Mouse (Mus musculus): ENCODE measurements around the gene Rnf141. TPM values are rescaled to one million over a fixed set of nuclear protein-coding genes. Genes with fewer than 3 reads are reported as not detected.

The Rnf141 gene
- 19.0 and 33.8 TPM in 2 replicates for total RNA-seq (2014; fragmentation: Nextera tagmentation)
- total RNA-seq (2017): 40.7 and 47.4 TPM in 2 replicates

- peak; percentile 85 for ATAC-seq (replicated peaks; ENCODE audit: poor library complexity, severe bottlenecking)
Measured at GRCm38 (mm10) chr7:110843916-110844874, at the start of gene Rnf141. Gene Rnf141, minus strand, starts transcription at chr7:110844457.

DNA sequence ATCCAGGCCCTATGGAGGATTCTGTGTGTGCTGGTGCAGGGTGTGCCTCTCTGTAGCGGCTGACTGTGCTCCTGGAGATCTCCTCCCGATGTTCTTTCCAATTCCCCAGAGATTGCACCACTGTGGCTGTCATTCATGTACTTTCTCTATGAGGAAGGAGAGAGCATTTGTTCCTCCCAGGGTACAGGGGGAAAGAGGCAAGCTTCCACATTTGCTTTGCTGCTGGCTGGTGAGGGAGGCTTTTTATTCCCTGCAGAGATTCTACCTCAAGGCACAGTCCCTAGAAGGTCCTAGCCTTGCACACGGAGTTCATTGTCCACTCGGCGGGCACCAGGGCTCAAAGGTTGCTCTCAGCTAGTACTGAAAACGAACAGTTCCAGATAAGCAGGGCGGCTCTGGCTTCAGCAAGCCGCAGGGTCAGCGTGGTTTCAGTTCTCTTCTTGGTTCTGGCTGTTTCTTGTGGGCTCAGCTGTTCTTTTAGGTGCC lies 47.3 kb upstream of the Rnf141 start:
- peak; percentile 83 for ATAC-seq (replicated peaks; ENCODE audit: poor library complexity, severe bottlenecking)

GRCm38 (mm10) chr7:110881746-110882333 lies 37.6 kb upstream of the Rnf141 start:
- ATAC-seq (replicated peaks; ENCODE audit: poor library complexity, severe bottlenecking): no peak

DNA sequence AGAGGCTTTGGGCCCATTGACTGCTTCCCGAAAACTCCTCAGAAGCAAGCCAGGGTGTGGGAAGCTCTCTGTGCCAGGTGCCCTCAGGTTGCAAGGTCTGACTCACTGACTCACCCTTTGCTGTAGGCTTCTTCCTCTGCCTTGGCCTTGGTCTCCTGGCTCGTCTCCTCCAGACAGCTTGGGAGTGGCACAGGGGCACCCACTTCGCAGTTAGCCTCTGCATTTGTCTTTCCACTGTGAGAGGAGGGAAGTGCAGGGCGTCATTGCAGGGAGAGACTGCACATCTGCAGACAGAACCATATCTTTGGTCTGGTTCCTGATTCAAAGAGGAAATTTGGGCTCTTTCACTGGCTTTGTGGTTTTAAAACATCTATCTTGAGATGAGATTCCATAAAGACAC lies 33.8 kb upstream of the Rnf141 start:
- peak; percentile 55 for ATAC-seq (replicated peaks; ENCODE audit: poor library complexity, severe bottlenecking)

- ATAC-seq (replicated peaks; ENCODE audit: poor library complexity, severe bottlenecking): peak; percentile 57
Measured at GRCm38 (mm10) chr7:110876965-110877364, 32.7 kb upstream of the Rnf141 start.

DNA sequence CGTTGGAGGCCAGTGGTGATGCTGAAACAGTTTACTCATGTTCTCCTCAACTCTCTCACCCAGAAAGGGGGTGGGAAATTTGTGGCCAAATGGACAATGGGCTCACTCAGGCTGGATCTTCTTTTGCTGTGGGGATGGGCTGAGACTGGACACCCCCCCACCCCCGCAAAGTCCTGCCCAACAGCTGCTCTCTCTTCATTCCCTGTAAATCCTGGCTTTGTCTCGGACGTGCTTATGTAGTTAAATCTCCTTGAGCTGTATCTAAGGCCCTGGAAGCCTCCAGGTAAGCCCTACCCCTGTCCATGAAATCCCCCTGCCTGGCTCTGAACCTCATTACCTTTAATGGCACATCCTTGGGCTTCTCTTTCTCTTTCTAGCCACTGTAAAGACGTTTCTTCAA lies 24.6 kb upstream of the Rnf141 start:
- no peak for ATAC-seq (replicated peaks; ENCODE audit: poor library complexity, severe bottlenecking)

DNA sequence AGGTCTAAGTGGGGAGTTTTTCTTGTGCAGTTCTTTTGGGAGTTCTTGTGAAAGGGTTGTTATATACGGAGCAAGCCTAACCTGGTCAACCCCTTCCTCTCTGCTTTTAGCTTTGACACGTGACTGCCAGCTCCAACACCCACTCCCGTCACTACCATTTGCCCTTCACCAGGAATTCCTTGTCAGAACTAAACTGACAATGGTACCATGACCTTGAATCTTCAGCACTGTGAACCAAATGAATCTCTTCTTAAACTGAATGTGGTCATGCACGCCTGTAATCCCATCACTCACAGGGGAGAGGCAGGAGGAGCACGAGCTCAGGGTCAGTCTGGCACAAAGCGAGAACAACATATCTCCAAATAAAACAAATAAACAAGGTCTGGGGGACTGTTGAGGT lies 22.9 kb upstream of the Rnf141 start:
- ATAC-seq (replicated peaks; ENCODE audit: poor library complexity, severe bottlenecking): no peak

DNA sequence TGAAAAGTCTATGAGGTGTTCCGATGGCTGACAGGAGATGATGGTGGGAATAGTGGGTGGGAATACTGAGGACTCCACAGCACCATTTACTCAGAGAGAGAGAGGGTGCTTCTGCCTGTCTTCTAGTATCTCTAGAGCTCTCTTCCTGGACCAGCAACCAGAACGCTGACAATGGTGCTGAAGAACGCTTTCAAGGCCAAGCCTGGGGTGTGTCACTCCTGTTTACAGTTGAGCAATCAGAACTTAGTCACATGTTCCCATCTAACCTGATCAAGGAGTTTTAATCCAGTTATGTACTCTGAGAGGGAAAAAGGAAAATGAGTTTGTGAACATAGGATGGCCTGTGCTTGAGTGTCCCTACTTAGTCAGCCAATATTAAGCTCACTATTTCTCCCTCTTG lies 21.8 kb upstream of the Rnf141 start:
- no peak for ATAC-seq (replicated peaks; ENCODE audit: poor library complexity, severe bottlenecking)

GRCm38 (mm10) chr7:110865570-110865969 lies 21.3 kb upstream of the Rnf141 start:
- no peak for ATAC-seq (replicated peaks; ENCODE audit: poor library complexity, severe bottlenecking)

DNA sequence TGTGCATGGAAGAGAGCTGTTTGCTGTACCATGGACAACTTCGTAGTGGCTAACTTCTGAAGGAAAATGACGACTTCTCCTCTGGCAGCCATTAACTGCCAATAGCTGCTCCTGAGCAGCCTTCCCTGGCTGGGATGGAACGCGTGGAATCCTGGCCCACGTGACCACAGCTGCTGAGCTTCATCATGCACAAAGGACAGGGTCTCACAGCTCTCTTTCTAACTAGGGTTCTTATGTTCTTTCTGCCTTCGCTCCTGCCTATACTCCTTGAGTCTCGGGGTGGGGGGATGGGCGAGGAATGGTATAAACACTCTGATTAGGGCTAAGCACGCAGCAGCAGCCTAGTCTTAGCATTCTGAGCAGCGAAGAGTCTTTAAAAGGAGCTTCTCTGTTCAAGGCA lies 20.8 kb upstream of the Rnf141 start:
- ATAC-seq (replicated peaks; ENCODE audit: poor library complexity, severe bottlenecking): no peak

DNA sequence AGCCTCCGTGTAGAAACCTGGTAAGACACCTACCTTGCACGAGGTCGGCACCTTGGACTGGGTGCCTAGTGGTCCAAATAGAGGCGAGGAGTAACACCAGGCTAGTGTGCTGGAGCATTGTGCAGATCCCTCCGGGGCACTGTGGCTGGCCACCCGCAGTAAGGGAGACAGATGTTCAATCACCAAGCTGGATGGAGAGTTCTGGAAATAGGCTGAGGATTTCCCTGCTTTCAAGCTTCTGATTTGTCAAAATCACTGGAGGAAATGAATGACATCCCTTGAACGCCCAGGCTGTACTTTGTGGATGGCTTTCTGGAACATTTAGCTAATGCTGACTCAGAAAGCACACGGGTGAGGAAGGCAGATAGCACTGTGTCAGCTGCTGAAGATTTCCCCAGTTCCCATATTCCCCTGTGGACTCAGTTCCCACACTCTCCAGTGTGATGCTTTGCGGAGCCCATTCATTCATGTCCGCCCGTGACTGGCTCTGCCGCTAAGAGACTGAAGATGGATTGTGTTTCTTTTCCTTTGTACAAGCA lies 18.6 kb upstream of the Rnf141 start, which contains the start of gene Lyve1:
Gene Lyve1 (minus strand): TSS at position 489 of the 539 bp plus-strand sequence.
- no peak for ATAC-seq (replicated peaks; ENCODE audit: poor library complexity, severe bottlenecking)

GRCm38 (mm10) chr7:110860129-110860528 lies 15.9 kb upstream of the Rnf141 start:
- ATAC-seq (replicated peaks; ENCODE audit: poor library complexity, severe bottlenecking): peak; percentile 82

DNA sequence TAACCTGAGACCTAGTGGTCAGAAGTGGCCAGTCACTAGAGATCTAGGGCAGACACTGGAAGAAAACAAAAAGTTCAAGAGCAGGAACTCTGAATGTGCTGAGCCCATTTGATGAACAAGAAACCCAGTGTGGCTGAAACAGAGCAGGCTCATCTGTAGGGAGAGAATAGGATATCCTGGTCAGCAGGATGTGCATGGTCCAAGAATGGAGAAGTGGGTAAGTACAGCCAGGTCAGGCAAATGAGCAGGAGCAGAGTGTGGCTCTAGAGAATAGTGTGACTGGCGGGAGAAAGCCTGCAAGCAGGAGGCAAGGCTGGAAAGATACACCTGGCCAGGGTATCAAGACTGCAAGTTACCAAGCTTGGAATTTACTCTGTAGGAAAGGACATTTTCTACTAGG lies 11.3 kb upstream of the Rnf141 start:
- ATAC-seq (replicated peaks; ENCODE audit: poor library complexity, severe bottlenecking): peak; percentile 60

GRCm38 (mm10) chr7:110854927-110855546 lies 10.8 kb upstream of the Rnf141 start:
- ATAC-seq (replicated peaks; ENCODE audit: poor library complexity, severe bottlenecking): no peak

DNA sequence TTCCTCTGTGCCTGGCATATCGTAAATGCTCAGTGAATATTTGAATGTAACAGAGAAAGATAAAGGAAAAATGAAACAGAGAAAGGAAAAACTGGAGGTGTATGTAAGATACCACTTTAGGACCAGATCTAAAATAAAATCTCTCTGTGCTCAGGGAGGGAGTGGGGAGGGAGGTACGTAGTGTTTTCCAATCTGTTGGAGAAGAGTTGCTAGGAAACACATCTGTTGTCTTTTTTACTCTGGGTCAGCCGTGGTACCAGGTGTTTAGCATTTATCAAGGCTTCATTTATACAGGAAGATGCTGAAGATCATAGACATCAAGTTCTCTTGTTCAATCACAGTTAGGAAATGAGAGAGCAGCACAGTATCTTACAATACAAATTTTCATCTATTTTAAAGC lies 10.3 kb upstream of the Rnf141 start:
- ATAC-seq (replicated peaks; ENCODE audit: poor library complexity, severe bottlenecking): no peak

- no peak for ATAC-seq (replicated peaks; ENCODE audit: poor library complexity, severe bottlenecking)
Measured at GRCm38 (mm10) chr7:110853611-110854010, 9.4 kb upstream of the Rnf141 start.

DNA sequence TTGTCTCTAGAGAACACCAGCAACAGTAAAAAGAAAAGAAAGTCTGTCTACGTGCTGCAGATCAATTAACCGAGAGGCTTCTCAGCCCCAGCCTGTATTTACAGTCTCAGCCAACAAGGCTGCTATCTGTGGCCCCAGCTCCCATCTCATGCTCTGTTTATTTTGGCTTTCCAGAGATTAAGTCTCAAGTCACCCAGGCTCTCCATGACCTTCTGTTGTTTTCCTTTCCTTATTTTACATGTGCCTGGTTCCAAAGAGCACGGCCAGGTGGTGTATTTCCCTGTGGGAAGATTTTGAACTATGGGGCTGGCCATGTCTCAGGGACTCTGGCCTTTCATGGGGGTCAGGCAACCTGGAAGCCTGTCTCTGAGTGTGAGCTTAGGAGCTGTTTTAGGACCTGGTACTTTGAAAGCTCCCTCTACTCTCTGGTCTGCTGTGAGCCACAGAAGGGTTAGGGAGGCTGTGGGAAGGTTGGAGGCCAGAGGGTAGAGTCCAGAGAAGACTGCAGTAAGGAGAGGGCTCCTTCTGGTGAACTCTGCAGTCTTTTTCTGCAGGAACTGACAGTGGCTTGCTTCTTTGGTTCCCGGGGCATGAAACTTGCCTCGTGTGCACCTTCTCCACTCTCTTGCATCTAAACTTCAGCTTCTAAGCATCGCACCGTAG lies 7.4 kb upstream of the Rnf141 start:
- no peak for ATAC-seq (replicated peaks; ENCODE audit: poor library complexity, severe bottlenecking)

GRCm38 (mm10) chr7:110848371-110848770 lies 4.1 kb upstream of the Rnf141 start:
- peak; percentile 62 for ATAC-seq (replicated peaks; ENCODE audit: poor library complexity, severe bottlenecking)

- no peak for ATAC-seq (replicated peaks; ENCODE audit: poor library complexity, severe bottlenecking)
Measured at GRCm38 (mm10) chr7:110847321-110847720, 3.1 kb upstream of the Rnf141 start.

DNA sequence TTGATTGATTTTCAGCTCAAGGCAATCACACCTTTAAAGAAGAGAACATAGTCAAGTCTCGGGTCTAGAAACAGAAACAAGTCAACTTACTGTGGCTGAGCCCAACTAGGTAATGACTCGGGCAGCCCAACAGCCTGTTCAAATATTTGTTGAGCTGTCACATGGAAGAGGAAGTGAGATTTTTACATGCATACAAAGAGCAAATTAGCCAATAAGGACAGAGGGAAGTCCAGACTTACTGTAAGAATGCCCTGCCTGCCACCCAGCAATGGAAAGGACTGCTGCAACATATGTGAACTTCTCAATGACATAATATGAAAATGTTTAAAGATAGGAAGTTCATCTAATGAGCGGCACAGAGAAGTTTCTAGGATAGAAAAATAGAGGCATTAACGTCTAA lies 3.9 kb downstream of the Rnf141 start:
- ATAC-seq (replicated peaks; ENCODE audit: poor library complexity, severe bottlenecking): peak; percentile 86

Measured in granulocyte monocyte progenitor cell, adult 5-6 weeks (primary cell).